Mouse (Mus musculus): ENCODE data around the gene Hrct1.

The Hrct1 gene

GRCm38 (mm10) chr4:43728576-43728954 is 1.6 kb downstream of the Hrct1 start:
- peak; percentile 60 to 78 for DNase-seq

- no peak for DNase-seq
These were observed 2.1 kb downstream of the Hrct1 start for GRCm38 (mm10) chr4:43729126-43729525.

- peak; percentile 70 to 86 for DNase-seq
These were observed 3.0 kb downstream of the Hrct1 start, which contains the start of gene Spaar for GRCm38 (mm10) chr4:43729794-43730550. Gene Spaar (plus strand): TSS chr4:43730034.

GRCm38 (mm10) chr4:43730750-43731297 is 3.8 kb downstream of the Hrct1 start:
- DNase-seq = no peak

GRCm38 (mm10) chr4:43732171-43732570 is 5.2 kb downstream of the Hrct1 start:
- no peak for DNase-seq

- no peak for DNase-seq
These were observed 6.2 kb downstream of the Hrct1 start for GRCm38 (mm10) chr4:43733186-43733585.

- no peak for DNase-seq
These were observed 10.2 kb downstream of the Hrct1 start for GRCm38 (mm10) chr4:43737144-43737543.

GRCm38 (mm10) chr4:43738989-43739674 is 12.1 kb downstream of the Hrct1 start:
- DNase-seq = no peak

- no peak for DNase-seq
These were observed 14.5 kb downstream of the Hrct1 start for GRCm38 (mm10) chr4:43741526-43741925.

- DNase-seq = no peak
These were observed 15.6 kb downstream of the Hrct1 start for GRCm38 (mm10) chr4:43742637-43743036.

- DNase-seq = peak in 1 of 2 experiments; percentile 32
These were observed 16.1 kb downstream of the Hrct1 start for GRCm38 (mm10) chr4:43743099-43743498.

GRCm38 (mm10) chr4:43745187-43745586 is 18.2 kb downstream of the Hrct1 start:
- peak in 1 of 2 experiments; percentile 41 for DNase-seq

GRCm38 (mm10) chr4:43757213-43757612 is 30.2 kb downstream of the Hrct1 start:
- DNase-seq = no peak

GRCm38 (mm10) chr4:43759571-43760418 is 32.8 kb downstream of the Hrct1 start:
- peak in 1 of 2 experiments; percentile 26 for DNase-seq

GRCm38 (mm10) chr4:43760460-43760859 is 33.5 kb downstream of the Hrct1 start:
- DNase-seq = peak in 1 of 2 experiments; percentile 58

- no peak for DNase-seq
These were observed 34.3 kb downstream of the Hrct1 start for GRCm38 (mm10) chr4:43761336-43761735.

GRCm38 (mm10) chr4:43763410-43763809 is 36.4 kb downstream of the Hrct1 start:
- DNase-seq = peak; percentile 47 to 78

- no peak for DNase-seq
These were observed 41.4 kb downstream of the Hrct1 start for GRCm38 (mm10) chr4:43768341-43768740.

GRCm38 (mm10) chr4:43769374-43769773 is 42.4 kb downstream of the Hrct1 start:
- no peak for DNase-seq

GRCm38 (mm10) chr4:43770909-43771308 is 43.9 kb downstream of the Hrct1 start, which contains the start of gene Olfr159:
Gene Olfr159 (minus strand): TSS chr4:43771009.
- DNase-seq = no peak

GRCm38 (mm10) chr4:43771626-43772025 is 44.6 kb downstream of the Hrct1 start:
- DNase-seq = no peak

GRCm38 (mm10) chr4:43772304-43772703 is 45.3 kb downstream of the Hrct1 start:
- DNase-seq = no peak

Measured in kidney, postnatal 25 days (tissue).